Mouse (Mus musculus): ENCODE results near the gene Anxa6.

Anxa6 gene

GRCm38 (mm10) chr11:55031211-55031990, 1.8 kb downstream of the Anxa6 start:
- in situ Hi-C loops (cut with MboI; ENCODE audit: low sequenced_read_pairs), result no loop called here

GRCm38 (mm10) chr11:55028509-55028908, 4.7 kb downstream of the Anxa6 start:
- in situ Hi-C loops (cut with MboI; ENCODE audit: low sequenced_read_pairs), result no loop called here

- in situ Hi-C loops (cut with MboI; ENCODE audit: low sequenced_read_pairs), result no loop called here
Measured at GRCm38 (mm10) chr11:55027204-55027855, 5.9 kb downstream of the Anxa6 start.

GRCm38 (mm10) chr11:55025896-55026295, 7.3 kb downstream of the Anxa6 start:
- in situ Hi-C loops (cut with MboI; ENCODE audit: low sequenced_read_pairs), result no loop called here

- in situ Hi-C loops (cut with MboI; ENCODE audit: low sequenced_read_pairs), result no loop called here
Measured at GRCm38 (mm10) chr11:55023583-55023982, 9.7 kb downstream of the Anxa6 start.

GRCm38 (mm10) chr11:55023049-55023564, 10.1 kb downstream of the Anxa6 start:
- in situ Hi-C loops (cut with MboI; ENCODE audit: low sequenced_read_pairs), result no loop called here

GRCm38 (mm10) chr11:55022508-55022907, 10.7 kb downstream of the Anxa6 start:
- in situ Hi-C loops (cut with MboI; ENCODE audit: low sequenced_read_pairs), result no loop called here

GRCm38 (mm10) chr11:55021859-55022258, 11.4 kb downstream of the Anxa6 start:
- in situ Hi-C loops (cut with MboI; ENCODE audit: low sequenced_read_pairs), result no loop called here

GRCm38 (mm10) chr11:55021458-55021857, 11.8 kb downstream of the Anxa6 start:
- in situ Hi-C loops (cut with MboI; ENCODE audit: low sequenced_read_pairs), result no loop called here

GRCm38 (mm10) chr11:55019711-55020110, 13.5 kb downstream of the Anxa6 start:
- in situ Hi-C loops (cut with MboI; ENCODE audit: low sequenced_read_pairs), result no loop called here

GRCm38 (mm10) chr11:55018034-55018433, 15.2 kb downstream of the Anxa6 start:
- in situ Hi-C loops (cut with MboI; ENCODE audit: low sequenced_read_pairs), result no loop called here

- in situ Hi-C loops (cut with MboI; ENCODE audit: low sequenced_read_pairs), result no loop called here
Measured at GRCm38 (mm10) chr11:55017201-55017600, 16.0 kb downstream of the Anxa6 start.

GRCm38 (mm10) chr11:55016758-55017157, 16.5 kb downstream of the Anxa6 start:
- in situ Hi-C loops (cut with MboI; ENCODE audit: low sequenced_read_pairs), result no loop called here

GRCm38 (mm10) chr11:55015831-55016241, 17.4 kb downstream of the Anxa6 start:
- in situ Hi-C loops (cut with MboI; ENCODE audit: low sequenced_read_pairs), result no loop called here

- in situ Hi-C loops (cut with MboI; ENCODE audit: low sequenced_read_pairs), result no loop called here
Measured at GRCm38 (mm10) chr11:55015264-55015663, 18.0 kb downstream of the Anxa6 start.

GRCm38 (mm10) chr11:55013802-55014201, 19.4 kb downstream of the Anxa6 start:
- in situ Hi-C loops (cut with MboI; ENCODE audit: low sequenced_read_pairs), result no loop called here

GRCm38 (mm10) chr11:55012551-55013521, 20.4 kb downstream of the Anxa6 start:
- in situ Hi-C loops (cut with MboI; ENCODE audit: low sequenced_read_pairs), result no loop called here

GRCm38 (mm10) chr11:55011440-55011839, 21.8 kb downstream of the Anxa6 start:
- in situ Hi-C loops (cut with MboI; ENCODE audit: low sequenced_read_pairs), result no loop called here

- in situ Hi-C loops (cut with MboI; ENCODE audit: low sequenced_read_pairs), result no loop called here
Measured at GRCm38 (mm10) chr11:55008230-55008629, 25.0 kb downstream of the Anxa6 start.

- in situ Hi-C loops (cut with MboI; ENCODE audit: low sequenced_read_pairs), result no loop called here
Measured at GRCm38 (mm10) chr11:55005684-55006083, 27.6 kb downstream of the Anxa6 start.

- in situ Hi-C loops (cut with MboI; ENCODE audit: low sequenced_read_pairs), result no loop called here
Measured at GRCm38 (mm10) chr11:55004970-55005502, 28.2 kb downstream of the Anxa6 start.
